Mouse (Mus musculus) E14TG2a.4 (cell line): Measurements from ENCODE around the gene Thbs1.

Experiments
- CTCF ChIP-seq: conservative IDR thresholded peaks from 2 replicates; pipeline ENCODE4 v1.5.1; 2014; ENCODE audit warnings: low read length
- NANOG ChIP-seq: IDR thresholded peaks from 2 replicates; pipeline ENCODE4 v1.6.1; 2014; ENCODE audit warnings: borderline replicate concordance, low read length, mixed read lengths
- POU5F1 ChIP-seq: IDR thresholded peaks from 2 replicates; pipeline ENCODE4 v1.6.1; 2014; ENCODE audit warnings: low read length, borderline replicate concordance

- TF ChIP-seq CTCF (no peak), NANOG (no peak), POU5F1 (no peak)
Observed at GRCm38 (mm10) chr2:118085647-118086046, 26.0 kb upstream of the Thbs1 start.
